Mouse (Mus musculus) inflammation-experienced regulatory T-cells, adult 6 months (primary cell): Measurements from ENCODE around the gene Nop2. TPM values are rescaled to one million over a fixed set of nuclear protein-coding genes. Genes with fewer than 3 reads are reported as not detected.
A peak's percentile ranks its signal among the peaks of the same experiment; 100 is the strongest.

ENCODE experiments used
- ATAC-seq: one replicate; pipeline ENCODE4 v1.8.0; 2017
- polyA plus RNA-seq, 3 experiments: library from polyadenylated mRNA; unstranded; fragments of 100-300 nt; shearing (Covaris generic); gene quantifications; one replicate each; pipeline ENCODE4 v1.2.1; 2017

Nop2 gene
- polyA plus RNA-seq, 3 experiments from 2014 or later = 32.7 to 50.7 (median 48.1) TPM

DNA sequence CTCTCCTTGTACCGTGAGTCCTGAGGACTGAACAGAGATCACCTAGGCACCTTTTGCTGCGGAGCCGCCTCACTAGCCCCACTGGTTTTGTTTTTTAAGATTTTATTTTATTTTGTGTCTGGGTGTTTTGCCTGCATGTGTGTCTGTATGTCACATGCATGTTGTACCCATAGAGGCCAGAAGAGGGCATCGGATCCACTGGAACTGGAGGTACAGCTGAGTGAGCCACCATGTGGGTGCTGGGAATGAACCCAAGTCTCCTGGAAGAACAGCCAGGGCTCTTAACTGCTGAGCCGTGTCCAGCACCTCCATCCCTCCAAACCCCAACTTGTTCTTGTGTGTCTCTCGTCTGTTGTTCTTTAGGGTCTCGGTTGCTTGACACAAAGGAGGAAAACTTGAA is 20.8 kb upstream of the Nop2 start:
- ATAC-seq = no peak

DNA sequence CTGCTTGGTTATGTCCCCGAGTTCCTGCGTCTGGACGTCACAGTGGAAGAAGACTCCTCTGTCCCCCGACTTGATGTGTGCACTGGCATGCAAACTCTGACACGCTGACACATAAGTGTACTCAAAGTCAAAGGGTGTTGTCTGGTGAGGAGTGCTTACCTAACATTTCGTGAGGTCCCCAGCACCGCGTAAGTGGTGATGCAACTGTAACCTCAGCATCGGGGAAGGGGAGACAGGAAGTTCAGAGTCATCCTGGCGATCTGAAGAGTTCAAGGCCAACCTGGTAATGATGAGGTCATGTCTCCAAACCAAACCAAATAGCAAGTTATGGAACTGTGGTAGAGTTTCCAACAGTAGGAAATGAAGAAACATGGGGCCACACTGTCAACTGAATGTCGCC is 19.2 kb upstream of the Nop2 start:
- no peak for ATAC-seq

DNA sequence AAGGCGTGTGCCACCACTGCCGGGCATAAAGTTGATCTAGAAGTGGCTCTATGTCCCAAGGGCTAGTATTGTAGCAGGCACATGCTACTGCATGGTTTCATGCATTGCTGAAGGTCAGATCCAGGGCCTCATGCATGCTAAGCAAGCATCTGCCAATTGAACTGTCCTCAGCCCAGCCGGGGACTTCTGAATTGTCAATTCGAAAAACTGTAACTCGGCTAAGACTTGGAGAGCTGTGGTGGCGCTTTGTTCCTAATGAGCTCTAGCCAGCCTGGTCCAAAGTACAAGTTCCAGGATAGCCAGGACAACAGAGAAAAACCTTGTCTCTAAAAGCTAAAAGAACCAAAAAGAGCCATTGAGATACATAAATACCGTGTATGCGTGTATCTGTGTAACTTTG is 12.3 kb upstream of the Nop2 start:
- ATAC-seq = no peak

DNA sequence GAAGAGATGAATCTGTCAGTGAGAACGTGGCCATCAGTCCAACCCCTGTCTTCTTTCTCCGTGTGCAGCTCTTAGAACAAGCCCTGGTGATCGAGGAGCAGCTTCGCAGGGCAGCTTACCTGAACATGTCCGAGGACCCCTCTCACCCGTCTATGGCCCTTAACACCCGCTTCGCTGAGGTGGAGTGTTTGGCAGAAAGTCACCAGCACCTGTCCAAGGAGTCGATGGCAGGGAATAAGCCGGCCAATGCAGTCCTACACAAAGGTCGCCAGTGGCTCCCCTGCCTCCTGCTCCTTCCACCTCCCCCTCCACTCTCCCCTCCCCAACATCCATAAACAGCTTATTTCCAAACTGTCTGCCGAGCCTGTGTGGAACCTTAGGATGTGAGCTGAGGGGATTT is 3.0 kb upstream of the Nop2 start:
- ATAC-seq = no peak

DNA sequence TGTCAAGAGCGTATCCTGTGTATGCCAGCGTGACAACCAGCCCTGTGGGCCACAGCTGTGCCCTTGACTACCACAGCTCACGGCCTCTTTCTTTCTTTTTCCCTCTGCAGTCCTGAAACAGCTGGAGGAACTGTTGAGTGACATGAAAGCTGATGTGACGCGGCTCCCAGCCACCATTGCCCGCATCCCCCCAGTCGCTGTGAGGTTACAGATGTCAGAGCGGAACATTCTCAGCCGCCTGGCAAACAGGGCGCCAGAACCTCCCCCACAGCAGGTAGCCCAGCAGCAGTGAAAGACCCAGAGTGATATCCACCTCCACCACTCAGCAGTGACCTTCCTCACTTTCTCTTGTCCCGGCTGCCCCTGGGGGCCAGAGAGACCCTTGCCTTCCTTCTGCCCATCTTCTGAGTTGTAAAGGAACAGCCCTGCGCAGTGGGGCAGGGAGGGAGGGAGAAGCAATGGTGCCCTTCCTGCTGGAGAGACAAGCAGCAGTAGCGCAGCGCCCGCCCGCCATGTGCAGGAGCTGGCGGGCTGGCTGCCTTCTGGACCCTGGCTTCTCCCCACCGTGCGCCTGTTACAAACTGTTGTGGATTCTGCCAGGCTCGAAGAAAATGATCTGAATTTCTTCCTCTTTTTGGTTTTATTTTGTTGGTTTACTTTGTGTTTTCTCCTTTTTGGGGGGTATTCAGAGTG is 1.9 kb upstream of the Nop2 start:
- ATAC-seq = no peak

DNA sequence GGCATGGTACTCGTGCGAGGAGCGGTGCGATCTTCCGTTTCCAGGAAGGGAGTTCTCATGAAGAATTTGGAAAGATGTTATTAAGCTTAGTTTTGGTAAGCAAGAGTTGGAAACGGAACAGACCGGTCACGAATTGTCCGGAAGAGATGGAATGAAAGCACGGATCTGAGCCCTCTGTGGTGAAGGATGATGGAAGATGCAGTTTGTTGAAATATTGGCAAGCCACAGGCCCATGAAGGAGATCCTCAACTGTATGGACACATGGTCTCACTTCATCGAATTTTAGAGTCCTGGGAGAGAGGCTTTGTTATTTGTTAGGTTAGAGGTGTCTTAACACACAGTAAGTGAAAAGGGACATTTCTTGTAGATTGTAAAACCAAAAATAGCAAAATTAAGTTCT is 761 bp downstream of the Nop2 start:
- ATAC-seq = no peak

DNA sequence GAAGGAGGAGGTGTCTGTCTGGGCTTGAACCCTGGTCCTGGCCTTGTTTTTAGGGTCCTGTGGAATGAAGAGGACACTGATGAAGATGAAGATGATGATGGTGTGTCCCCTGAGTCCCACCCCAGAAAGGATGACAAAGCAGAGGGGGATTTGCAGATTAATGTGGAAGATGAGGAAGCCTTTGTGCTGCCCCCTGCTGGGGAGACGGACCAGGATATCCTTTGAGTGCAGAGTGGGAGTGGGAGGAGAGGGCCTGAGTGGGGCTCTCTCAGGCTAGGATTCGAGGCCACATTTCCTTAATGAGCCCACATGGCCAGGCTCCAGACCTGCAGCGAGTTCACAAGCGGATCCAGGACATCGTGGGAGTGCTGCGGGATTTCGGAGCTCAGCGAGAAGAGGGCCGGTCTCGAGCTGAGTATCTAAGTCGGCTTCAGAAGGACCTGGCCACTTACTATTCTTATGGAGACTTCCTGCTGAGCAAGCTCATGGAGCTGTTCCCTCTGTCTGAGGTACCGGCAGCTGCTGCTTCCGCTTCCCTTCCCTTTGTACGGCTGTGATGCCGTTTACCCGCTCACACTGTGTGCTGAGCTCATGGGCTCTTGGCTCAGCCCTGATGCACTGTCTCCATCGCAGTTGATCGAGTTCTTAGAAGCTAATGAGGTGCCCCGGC is 5.4 kb downstream of the Nop2 start:
- ATAC-seq = no peak

DNA sequence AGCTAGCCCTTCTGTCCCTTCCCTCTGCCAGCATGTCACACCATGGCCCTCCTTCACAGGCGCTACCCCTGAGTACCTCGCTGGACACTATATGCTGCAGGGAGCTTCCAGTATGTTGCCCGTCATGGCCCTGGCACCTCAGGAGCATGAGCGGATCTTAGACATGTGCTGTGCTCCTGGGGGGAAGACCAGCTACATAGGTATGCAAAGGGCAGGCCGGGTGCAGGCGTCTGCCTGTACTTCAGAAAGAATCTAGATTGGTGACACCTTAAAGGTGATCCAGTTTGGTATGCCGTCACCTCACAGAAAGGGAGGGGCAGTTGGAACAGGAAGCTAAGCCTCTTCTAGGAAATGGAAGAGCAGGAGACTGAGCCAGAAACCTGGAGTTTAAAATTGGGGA is 8.0 kb downstream of the Nop2 start:
- no peak for ATAC-seq

DNA sequence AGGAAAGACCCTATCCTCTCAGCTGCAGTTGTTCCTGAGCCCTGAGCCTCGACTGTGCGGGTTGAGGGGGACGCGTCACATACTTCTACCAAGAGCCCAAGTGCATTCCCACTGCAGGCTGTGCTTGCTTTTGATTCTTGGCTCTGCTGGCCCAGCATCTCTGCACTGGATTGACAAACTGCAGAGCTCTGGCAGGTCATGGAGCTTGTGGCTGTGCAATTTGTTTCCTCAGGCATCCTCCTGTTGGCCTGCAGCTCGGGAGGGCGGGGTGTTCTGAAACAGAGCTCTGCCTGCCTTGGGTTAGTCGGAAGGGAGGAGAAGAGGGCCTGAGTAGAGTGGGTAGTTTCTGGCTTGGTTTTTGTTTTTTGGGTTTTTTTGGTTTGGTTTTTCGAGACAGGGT is 10.7 kb downstream of the Nop2 start:
- no peak for ATAC-seq

DNA sequence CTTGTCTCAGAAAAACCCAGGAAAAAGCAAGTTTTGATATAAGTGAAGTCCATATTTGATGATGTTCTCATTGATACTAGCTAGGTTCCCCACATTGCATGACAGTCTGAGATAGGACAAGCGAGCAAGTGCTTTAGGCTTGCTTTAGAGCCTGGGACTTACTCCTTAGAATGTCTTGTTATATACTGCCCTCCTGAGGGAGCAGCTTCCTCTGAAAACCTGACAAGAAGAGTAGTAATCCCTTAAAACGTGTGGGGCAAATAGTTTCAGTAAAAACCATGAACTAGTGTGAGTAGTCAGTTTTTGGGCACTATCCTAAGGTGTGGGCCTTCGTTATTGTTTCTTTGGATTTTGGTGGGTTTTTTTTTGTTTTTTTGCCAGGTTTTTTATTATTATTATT is 11.4 kb downstream of the Nop2 start:
- no peak for ATAC-seq

DNA sequence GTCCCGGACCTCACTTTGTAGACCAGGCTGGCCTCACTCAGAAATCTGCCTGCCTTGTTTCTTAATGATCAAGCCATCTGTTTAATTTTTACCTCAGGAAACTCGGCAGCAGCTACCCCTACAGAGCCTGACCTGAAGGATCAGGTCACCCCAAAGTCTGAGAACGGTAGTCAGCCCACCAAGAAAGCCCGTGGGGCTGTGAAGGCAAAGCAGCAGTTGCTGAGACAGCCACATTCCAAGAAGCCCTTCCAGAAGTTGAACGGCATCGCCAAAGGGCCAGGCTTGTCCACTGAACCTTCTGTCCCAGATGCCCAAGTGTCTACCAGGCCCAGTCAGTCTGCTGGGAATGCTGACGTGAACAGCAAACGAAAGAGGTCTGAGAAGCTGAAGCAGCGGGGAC is 12.2 kb downstream of the Nop2 start:
- ATAC-seq = no peak

DNA sequence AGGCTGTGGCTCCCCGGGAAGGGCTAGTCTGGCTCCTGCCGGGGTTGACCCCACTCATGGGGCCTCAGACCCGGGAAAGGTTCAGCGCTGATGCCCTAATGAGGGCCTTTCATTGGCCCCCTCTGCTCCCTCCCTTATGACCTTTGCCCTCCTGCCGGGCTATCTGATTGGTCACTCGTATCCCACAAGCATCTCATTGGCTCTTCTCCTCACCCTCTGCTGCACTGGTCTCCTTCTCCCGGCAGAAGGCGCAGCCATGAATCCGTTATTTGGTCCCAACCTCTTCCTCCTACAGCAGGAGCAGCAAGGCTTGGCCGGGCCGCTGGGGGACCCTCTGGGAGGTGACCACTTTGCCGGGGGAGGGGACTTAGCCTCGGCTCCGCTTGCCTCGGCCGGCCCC is 13.3 kb downstream of the Nop2 start, which contains the start of gene Iffo1:
Iffo1 (plus strand) TSS at position 241 of the 400 bp plus-strand sequence.
- ATAC-seq = peak; percentile 99

DNA sequence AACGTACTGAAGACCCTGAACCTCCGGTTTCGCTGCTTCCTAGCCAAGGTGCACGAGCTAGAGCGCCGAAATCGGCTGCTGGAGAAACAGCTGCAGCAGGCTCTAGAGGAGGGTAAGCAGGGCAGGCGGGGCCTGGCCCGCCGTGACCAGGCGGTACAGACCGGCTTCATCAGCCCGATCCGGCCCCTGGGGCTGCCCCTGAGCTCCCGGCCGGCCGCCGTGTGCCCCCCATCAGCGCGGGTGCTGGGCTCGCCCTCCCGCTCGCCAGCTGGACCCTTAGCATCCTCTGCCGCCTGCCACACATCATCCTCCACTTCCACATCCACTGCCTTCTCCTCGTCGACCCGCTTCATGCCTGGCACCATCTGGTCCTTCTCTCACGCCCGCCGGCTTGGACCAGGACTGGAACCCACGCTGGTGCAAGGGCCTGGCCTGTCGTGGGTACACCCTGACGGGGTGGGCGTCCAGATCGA is 13.8 kb downstream of the Nop2 start:
- ATAC-seq = peak; percentile 19

DNA sequence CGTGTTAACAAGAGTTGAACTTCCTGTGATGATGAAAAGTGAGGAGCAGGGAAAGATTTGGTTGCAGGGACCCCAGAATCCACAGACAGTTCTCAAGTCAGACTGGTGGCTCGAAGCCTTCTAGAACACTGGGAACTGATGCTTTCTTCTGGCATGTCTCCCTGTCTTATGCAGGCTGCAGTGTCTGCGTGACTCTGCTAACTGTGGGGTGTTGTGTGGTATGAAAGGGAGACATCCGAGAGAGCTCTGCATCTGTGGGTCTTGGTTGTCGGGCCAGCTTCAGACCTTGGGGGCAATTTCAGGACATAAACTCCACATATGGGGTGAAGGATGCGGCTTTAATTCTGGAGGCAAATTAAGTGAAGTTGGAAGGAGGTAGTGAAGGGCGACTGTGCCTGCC is 14.4 kb downstream of the Nop2 start:
- ATAC-seq = no peak

DNA sequence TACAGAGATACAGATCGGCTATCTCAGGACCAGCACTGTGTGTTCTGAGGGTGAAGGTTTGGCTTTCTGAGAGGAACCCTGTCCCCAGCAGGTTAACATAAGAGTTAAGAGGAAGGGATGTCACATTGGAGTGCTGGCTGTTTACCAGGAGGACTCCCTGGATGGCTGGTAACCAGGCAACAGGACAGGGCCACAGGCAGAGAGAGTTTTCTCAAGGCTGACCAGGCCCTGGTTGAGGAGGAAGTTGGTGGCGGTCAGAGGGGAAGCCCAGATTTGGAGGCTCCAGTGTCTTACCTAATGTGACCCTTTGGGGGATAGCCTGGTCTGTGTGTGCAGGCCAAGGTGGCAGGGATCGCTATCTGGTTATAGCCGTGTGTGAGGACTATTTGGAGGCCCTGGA is 15.1 kb downstream of the Nop2 start:
- ATAC-seq = no peak

DNA sequence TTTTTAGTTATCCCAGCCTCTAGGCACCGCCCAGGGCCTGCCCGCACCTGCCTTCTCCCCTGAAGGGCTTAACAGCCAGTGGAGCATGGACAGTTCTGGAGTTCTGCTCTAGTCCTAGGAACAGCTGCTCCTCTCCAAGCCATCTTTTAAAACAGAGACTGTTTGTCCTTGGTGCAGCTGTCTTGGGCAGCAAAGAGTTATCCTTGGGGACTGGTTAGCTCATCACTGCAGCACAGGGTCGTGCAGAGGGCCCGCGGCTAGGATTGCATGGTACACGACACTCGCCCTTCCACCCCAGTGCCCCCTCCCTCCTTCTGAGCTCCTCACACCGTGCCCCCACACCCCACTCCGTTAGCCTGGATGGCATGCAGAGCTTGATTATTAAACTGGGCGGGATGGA is 15.6 kb downstream of the Nop2 start:
- ATAC-seq = no peak

DNA sequence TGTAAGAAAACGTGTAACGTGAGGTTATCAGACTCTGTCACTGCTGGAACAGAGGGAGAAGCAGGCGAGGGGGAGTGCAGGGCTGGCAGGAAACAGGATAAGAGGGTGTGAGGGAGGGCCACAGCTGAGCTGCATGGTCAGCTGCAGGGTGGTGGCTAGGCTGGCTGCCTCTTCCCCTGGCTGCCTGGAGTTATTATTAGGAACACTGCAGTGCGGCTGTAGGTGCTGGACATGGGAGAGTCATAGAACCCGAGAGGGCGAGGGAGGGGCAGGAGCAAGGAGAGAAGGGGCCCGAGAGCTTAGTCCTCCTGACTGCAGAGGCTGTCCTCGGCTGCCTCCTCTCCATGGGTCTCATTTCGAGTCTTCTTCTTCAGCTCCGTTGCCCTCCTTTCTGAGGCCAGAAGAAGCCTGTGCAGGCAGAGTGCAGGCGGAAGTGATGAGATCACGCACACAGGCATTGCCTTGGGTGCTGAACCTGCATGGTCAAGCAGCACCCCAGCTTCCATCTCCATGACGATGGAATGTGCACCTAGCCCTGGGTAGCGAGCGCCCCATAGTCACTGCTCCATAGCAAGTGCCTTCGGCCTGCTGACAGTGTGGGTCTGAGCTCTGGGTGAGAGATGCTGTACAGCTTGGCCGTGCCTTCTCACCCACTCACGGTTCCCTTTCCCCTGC is 16.7 kb downstream of the Nop2 start:
- no peak for ATAC-seq

DNA sequence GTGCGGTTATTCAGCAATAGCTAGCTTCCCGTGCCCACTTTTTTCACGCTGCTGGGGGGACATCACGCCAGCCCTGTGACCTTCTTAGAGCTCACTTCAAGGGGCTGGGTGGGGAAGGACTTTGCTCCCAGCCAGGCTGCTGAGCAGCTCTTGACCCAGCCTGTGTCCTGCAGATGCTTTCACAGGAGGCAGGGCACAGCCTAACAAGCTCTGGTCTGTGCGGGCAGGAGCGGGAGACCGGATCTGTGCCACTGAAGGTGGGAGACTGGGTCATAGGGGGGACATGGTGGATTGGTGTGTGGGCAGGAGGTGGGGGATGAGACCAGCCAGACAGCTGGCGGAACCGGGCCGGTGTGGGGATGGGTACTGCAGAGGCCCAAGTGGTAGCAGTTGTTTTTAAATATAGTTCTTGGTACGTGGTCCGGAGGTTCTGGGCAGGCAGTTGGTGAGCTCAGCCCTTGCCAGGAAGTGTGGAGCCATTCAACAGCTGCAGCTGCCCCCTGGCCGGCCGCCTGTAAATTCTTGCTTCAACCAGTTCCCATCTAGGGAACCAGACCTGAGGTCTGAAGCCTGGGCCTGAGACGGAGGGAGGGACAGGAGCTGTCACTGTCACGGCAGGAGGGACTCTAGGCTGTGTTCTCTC is 17.3 kb downstream of the Nop2 start:
- ATAC-seq = no peak

DNA sequence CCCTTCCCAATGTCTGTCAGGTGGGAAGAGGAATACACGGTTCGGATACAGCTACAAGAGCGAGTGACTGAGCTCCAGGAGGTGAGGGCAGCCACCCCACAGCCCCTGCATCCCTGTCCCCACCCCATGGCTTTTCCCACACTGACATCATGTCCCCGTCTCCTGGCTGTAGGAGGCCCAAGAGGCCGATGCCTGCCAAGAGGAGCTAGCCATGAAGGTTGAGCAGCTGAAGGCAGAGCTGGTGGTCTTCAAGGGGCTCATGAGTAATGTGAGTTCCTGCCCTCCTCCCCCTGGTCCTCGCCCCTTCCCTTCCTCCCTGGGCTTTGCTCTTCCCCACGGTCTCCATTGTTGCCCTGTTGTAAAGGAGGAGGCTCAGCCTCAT is 17.9 kb downstream of the Nop2 start:
- no peak for ATAC-seq

DNA sequence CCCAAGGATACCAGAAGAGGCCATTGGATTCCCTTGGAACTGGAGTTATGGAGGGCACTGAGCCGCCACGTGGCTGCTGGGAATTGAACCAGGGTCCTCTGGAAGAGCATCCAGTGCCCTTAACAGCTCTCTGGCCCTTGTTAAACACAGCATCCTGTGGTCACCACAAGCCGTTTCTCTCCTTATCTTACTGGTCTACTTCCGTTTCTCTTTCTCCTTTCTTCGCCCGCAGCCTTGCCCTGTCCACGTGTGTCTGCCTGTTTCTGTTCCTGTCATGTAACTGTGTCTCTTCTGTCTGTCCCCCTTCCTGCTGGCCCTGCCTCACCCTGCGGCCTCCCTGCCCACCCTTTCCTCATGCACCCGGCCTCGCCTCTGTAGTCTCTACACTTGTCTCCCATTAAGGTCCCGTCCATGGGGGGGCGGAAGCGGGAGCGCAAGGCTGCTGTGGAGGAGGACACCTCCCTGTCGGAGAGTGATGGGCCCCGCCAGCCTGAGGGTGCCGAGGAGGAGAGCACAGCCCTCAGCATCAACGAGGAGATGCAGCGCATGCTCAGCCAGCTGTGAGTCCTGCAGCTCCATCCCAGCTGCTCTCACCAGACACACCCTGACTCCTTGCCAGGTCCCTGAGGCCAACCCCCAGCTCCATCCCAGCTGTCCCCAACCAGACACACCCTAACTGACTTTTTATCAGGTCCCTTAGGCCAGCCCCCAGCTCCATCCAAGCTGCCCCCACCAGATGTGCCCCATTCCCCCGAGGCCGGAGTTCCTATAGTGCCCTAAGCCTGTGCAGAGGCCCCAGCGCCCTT is 20.7 kb downstream of the Nop2 start:
- no peak for ATAC-seq

DNA sequence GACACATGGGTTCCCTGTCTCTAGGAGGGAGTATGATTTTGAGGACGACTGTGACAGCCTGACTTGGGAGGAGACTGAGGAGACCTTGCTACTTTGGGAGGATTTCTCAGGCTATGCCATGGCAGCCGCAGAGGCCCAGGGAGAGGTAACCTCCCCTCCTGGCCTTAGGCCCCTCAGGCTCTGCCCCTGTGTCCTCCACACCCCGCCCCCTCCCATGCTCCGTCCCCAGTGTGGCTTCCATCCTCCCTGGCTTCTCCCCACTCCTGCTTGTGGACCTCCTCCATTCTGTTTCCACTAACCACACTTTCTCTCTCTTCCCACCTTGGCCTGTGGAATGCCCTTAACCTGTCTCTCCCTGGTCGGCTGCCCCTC is 21.3 kb downstream of the Nop2 start:
- no peak for ATAC-seq

DNA sequence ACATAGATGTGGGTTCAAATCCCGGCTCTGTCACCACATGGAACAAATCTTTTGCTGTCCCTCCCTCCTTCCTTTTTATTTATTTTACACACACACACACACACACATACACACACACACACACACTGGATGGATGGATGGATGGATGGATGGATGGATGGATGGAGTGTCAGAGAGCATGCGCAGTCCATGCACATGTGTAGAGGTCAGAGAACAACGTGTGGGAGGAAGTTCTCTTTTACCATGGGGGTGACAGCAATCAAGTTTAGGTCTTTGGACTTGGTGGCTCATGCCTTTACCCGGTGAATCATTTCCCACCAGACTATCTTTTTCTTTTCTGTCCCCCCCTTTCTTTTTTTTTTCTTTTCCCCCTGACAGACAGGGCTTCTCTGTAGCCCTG is 22.0 kb downstream of the Nop2 start:
- ATAC-seq = no peak

DNA sequence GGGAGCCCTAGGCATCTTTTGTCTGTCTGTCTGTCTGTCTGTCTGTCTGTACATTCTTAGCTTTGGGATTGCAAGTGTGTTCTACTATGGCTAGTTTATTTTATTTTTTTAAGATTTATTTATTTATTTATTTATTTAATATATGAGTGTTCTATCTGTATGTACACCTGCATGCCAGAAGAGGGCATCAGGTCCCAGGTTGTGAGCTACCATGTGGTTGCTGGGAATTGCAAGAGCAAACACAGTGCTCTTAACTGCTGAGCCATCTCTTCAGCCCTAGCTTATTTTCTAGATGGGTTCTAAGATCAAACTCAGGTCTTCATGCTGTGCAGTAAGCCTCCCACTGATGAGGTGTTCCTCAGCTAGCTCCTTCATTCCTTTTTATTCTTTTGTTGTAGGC is 22.8 kb downstream of the Nop2 start:
- ATAC-seq = peak; percentile 54
